Mouse (Mus musculus): ENCODE measurements around the gene Tmem144. TPM values are rescaled to one million over a fixed set of nuclear protein-coding genes. Genes with fewer than 3 reads are reported as not detected.

The Tmem144 gene
- polyA plus RNA-seq, 1 experiment from 2014 or later: 5.4 TPM

GRCm38 (mm10) chr3:79867121-79867709, 14.6 kb upstream of the Tmem144 start:
- Histone ChIP-seq H3K4me3 (ENCODE audit: low read length) (no peak overlapping the region), H3K9me3 (ENCODE audit: control insufficient read depth, low read length) (no peaks in the 10 kb centered on the region), H3K4me2 (replicated peaks; ENCODE audit: low read depth, low read length) (no peak overlapping the region), H3K27me3 (ENCODE audit: control insufficient read depth, insufficient read depth, low read length) (no peaks in the 10 kb centered on the region), H3K4me1 (ENCODE audit: control insufficient read depth, insufficient read depth, low read length) (no peaks in the 10 kb centered on the region), H3K27ac (ENCODE audit: low read depth, low read length) (no peak overlapping the region), H3K36me3 (ENCODE audit: control insufficient read depth, insufficient read depth, low read length) (no peaks in the 10 kb centered on the region), H3K9ac (ENCODE audit: low read depth, low read length) (no peak overlapping the region)
- ATAC-seq (ENCODE audit: low FRiP score, low TSS enrichment): no peak
- 79% methylated on average over 1 of the region's 1 CpGs for WGBS

DNA sequence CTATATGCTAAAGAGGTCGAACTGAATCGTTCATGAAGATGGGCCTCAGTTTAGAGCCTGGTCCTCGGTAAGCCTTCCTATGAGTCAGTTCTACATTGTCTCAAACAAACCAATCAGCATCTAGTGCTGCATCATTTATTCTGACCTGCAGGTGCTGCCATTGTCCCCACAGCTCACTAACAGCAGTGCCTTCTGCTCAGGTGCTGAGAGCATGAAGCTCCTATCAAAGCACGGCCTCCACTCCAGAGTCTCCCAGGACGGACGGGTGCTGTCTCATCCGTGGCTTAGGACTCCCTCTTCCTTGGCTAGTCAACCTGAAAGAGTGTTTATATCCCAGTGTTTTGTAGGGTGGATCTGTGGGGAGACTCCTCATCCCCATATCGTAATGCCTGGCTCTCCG, 14.0 kb upstream of the Tmem144 start:
- Histone ChIP-seq H3K4me1 (ENCODE audit: control insufficient read depth, insufficient read depth, low read length) (no peaks in the 10 kb centered on the region), H3K27me3 (ENCODE audit: control insufficient read depth, insufficient read depth, low read length) (no peaks in the 10 kb centered on the region), H3K36me3 (ENCODE audit: control insufficient read depth, insufficient read depth, low read length) (no peaks in the 10 kb centered on the region), H3K9ac (ENCODE audit: low read depth, low read length) (no peak overlapping the region), H3K9me3 (ENCODE audit: control insufficient read depth, low read length) (no peaks in the 10 kb centered on the region), H3K4me3 (ENCODE audit: low read length) (no peak overlapping the region), H3K4me2 (replicated peaks; ENCODE audit: low read depth, low read length) (no peak overlapping the region), H3K27ac (ENCODE audit: low read depth, low read length) (no peak overlapping the region)
- WGBS: 64% methylated on average over 9 of the region's 9 CpGs
- ATAC-seq (ENCODE audit: low FRiP score, low TSS enrichment): no peak

- 31% methylated on average over 3 of the region's 3 CpGs for WGBS
These were observed 13.5 kb upstream of the Tmem144 start for GRCm38 (mm10) chr3:79866089-79866488.

DNA sequence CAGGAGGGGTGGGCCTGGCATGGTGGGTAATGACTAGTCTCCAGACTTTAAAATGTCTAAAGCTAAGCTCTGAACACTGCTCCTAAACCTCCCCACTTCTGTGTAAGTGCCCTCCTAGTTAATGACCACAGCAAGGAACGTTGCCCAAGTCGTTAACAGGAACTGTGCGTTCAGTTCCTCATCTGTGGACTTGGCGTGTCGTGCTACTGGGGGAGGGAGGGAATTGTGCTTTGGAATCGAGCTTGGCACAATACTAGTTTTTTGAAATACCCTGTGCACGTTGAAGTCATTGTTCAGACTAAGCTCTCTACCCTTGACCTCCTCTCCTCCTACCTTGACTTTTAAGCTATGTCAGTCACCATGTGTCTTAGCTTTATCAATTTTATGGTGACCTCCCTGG, 12.3 kb upstream of the Tmem144 start:
- H3K4me1 ChIP-seq (ENCODE audit: control insufficient read depth, insufficient read depth, low read length): no peaks in the 10 kb centered on the region
- H3K9ac ChIP-seq (ENCODE audit: low read depth, low read length): no peak overlapping the region
- 54% methylated on average over 7 of the region's 7 CpGs for WGBS
- H3K4me3 ChIP-seq (ENCODE audit: low read length): no peak overlapping the region
- ATAC-seq (ENCODE audit: low FRiP score, low TSS enrichment): no peak
- no peak overlapping the region for H3K27ac ChIP-seq (ENCODE audit: low read depth, low read length)
- H3K27me3 ChIP-seq (ENCODE audit: control insufficient read depth, insufficient read depth, low read length): no peaks in the 10 kb centered on the region
- H3K9me3 ChIP-seq (ENCODE audit: control insufficient read depth, low read length): no peaks in the 10 kb centered on the region
- no peaks in the 10 kb centered on the region for H3K36me3 ChIP-seq (ENCODE audit: control insufficient read depth, insufficient read depth, low read length)
- H3K4me2 ChIP-seq (replicated peaks; ENCODE audit: low read depth, low read length): no peak overlapping the region

More at GRCm38 (mm10) chr3:79866089-79866488, 13.5 kb upstream of the Tmem144 start:
- Histone ChIP-seq H3K27ac (ENCODE audit: low read depth, low read length) (no peak overlapping the region), H3K4me3 (ENCODE audit: low read length) (no peak overlapping the region), H3K9ac (ENCODE audit: low read depth, low read length) (no peak overlapping the region), H3K4me2 (replicated peaks; ENCODE audit: low read depth, low read length) (no peak overlapping the region), H3K4me1 (ENCODE audit: control insufficient read depth, insufficient read depth, low read length) (no peaks in the 10 kb centered on the region), H3K36me3 (ENCODE audit: control insufficient read depth, insufficient read depth, low read length) (no peaks in the 10 kb centered on the region), H3K9me3 (ENCODE audit: control insufficient read depth, low read length) (no peaks in the 10 kb centered on the region), H3K27me3 (ENCODE audit: control insufficient read depth, insufficient read depth, low read length) (no peaks in the 10 kb centered on the region)
- ATAC-seq (ENCODE audit: low FRiP score, low TSS enrichment): peak; percentile 24; the same call in 1 of the 2 replicates

DNA sequence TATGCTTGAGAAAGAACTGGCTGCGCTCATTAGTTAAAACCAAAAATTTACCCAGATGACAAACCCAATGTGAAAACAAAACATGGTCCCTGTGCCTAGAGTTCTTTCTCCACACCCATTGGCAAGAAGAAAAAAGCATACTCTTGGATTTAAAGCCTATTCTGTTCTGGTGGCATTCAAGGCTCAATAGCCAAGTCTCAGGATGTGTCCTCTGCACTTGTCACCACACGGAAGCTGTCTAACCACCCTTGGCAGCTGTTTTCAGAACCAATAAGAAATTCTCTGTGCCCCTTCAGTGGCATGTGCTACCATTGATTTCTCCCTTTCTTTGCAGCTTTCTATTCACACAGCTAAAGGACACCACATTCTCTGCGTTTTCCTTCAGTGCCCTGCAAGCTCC, 5.6 kb upstream of the Tmem144 start:
- Histone ChIP-seq H3K36me3 (ENCODE audit: control insufficient read depth, insufficient read depth, low read length) (no peaks in the 10 kb centered on the region), H3K9ac (ENCODE audit: low read depth, low read length) (no peak overlapping the region), H3K4me1 (ENCODE audit: control insufficient read depth, insufficient read depth, low read length) (no peaks in the 10 kb centered on the region), H3K27ac (ENCODE audit: low read depth, low read length) (no peak overlapping the region), H3K4me3 (ENCODE audit: low read length) (no peak overlapping the region), H3K9me3 (ENCODE audit: control insufficient read depth, low read length) (no peaks in the 10 kb centered on the region), H3K4me2 (replicated peaks; ENCODE audit: low read depth, low read length) (no peak overlapping the region), H3K27me3 (ENCODE audit: control insufficient read depth, insufficient read depth, low read length) (no peaks in the 10 kb centered on the region)
- WGBS: 82% methylated on average over 3 of the region's 3 CpGs
- ATAC-seq (ENCODE audit: low FRiP score, low TSS enrichment): no peak

DNA sequence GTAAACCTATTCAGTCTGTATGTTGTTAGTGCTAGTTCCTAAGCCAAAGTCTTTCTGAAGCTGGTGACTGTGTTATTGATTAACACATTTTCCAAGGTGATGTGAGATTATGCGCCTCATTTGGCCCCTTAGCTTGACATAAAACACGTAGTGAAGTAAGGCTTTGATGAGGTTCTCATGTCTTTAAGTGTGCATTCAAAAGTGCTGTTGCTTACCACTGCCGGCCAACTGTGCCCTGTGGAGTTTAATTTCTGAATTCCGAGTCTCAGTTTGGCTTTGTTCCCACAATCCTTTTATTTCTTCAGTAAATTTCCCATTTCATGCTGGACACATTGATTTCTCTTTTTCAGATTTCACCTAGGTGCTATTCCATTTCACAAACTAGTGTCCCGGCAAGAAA, 5.2 kb upstream of the Tmem144 start:
- Histone ChIP-seq H3K9me3 (ENCODE audit: control insufficient read depth, low read length) (no peaks in the 10 kb centered on the region), H3K4me1 (ENCODE audit: control insufficient read depth, insufficient read depth, low read length) (no peaks in the 10 kb centered on the region), H3K36me3 (ENCODE audit: control insufficient read depth, insufficient read depth, low read length) (no peaks in the 10 kb centered on the region), H3K4me3 (ENCODE audit: low read length) (no peak overlapping the region), H3K9ac (ENCODE audit: low read depth, low read length) (no peak overlapping the region), H3K27me3 (ENCODE audit: control insufficient read depth, insufficient read depth, low read length) (no peaks in the 10 kb centered on the region), H3K4me2 (replicated peaks; ENCODE audit: low read depth, low read length) (no peak overlapping the region), H3K27ac (ENCODE audit: low read depth, low read length) (no peak overlapping the region)
- 66% methylated on average over 5 of the region's 5 CpGs for WGBS
- no peak for ATAC-seq (ENCODE audit: low FRiP score, low TSS enrichment)

DNA sequence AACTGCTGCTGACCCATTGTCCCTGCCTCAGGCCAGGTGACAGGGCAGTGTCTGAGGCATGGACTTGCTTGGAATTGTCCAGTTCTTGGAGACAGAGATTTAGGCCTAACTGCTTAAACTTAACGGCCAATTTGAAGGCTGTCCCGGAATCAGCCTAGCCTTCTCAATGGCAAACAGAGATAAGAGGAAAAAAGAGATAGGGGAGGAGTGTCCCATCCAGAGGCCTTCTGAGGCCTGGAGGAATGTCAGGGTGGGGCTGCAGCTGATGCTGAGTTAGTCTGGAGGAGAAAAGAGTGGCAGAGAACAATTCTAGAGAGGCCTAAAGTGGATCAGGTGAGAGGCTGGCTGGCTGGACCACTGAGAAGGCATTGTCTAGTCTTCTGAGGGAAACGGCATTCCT, 465 bp downstream of the Tmem144 start:
- Histone ChIP-seq H3K9ac (ENCODE audit: low read depth, low read length) (no peak overlapping the region), H3K36me3 (ENCODE audit: control insufficient read depth, insufficient read depth, low read length) (no peaks in the 10 kb centered on the region), H3K27me3 (ENCODE audit: control insufficient read depth, insufficient read depth, low read length) (no peaks in the 10 kb centered on the region), H3K4me2 (replicated peaks; ENCODE audit: low read depth, low read length) (no peak overlapping the region), H3K4me1 (ENCODE audit: control insufficient read depth, insufficient read depth, low read length) (no peaks in the 10 kb centered on the region), H3K4me3 (ENCODE audit: low read length) (no peak overlapping the region), H3K27ac (ENCODE audit: low read depth, low read length) (no peak overlapping the region), H3K9me3 (ENCODE audit: control insufficient read depth, low read length) (no peaks in the 10 kb centered on the region)
- no peak for ATAC-seq (ENCODE audit: low FRiP score, low TSS enrichment)
- 77% methylated on average over 3 of the region's 3 CpGs for WGBS

- Histone ChIP-seq H3K36me3 (ENCODE audit: control insufficient read depth, insufficient read depth, low read length) (no peaks in the 10 kb centered on the region), H3K27me3 (ENCODE audit: control insufficient read depth, insufficient read depth, low read length) (no peaks in the 10 kb centered on the region), H3K4me1 (ENCODE audit: control insufficient read depth, insufficient read depth, low read length) (no peaks in the 10 kb centered on the region), H3K27ac (ENCODE audit: low read depth, low read length) (no peak overlapping the region), H3K9me3 (ENCODE audit: control insufficient read depth, low read length) (no peaks in the 10 kb centered on the region), H3K9ac (ENCODE audit: low read depth, low read length) (no peak overlapping the region), H3K4me2 (replicated peaks; ENCODE audit: low read depth, low read length) (no peak overlapping the region), H3K4me3 (ENCODE audit: low read length) (no peak overlapping the region)
- ATAC-seq (ENCODE audit: low FRiP score, low TSS enrichment): no peak
- WGBS: 42% methylated on average over 6 of the region's 6 CpGs
These were observed 1.9 kb downstream of the Tmem144 start for GRCm38 (mm10) chr3:79850656-79851055.

DNA sequence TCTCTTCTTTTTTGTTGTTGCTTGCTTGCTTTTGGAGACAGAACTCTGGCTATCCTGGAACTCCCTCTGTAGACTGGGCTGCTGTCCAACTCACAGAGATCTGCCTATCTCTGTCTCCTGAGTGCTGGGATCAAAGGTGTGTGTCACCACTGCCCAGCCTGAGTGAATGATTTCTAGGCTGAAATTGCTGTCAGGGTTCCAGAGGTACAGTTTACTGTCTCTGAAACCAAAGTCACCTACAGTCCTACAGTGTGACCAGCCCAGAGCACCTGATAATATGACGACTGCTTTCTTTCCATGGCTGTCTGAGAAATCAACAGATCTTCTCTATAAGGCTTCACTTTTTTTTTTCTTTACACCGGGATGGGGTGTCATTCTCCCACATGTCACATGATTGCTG, 3.0 kb downstream of the Tmem144 start:
- ATAC-seq (ENCODE audit: low FRiP score, low TSS enrichment): no peak
- Histone ChIP-seq H3K4me3 (ENCODE audit: low read length) (no peak overlapping the region), H3K4me1 (ENCODE audit: control insufficient read depth, insufficient read depth, low read length) (no peaks in the 10 kb centered on the region), H3K27me3 (ENCODE audit: control insufficient read depth, insufficient read depth, low read length) (no peaks in the 10 kb centered on the region), H3K27ac (ENCODE audit: low read depth, low read length) (no peak overlapping the region), H3K4me2 (replicated peaks; ENCODE audit: low read depth, low read length) (no peak overlapping the region), H3K9me3 (ENCODE audit: control insufficient read depth, low read length) (no peaks in the 10 kb centered on the region), H3K9ac (ENCODE audit: low read depth, low read length) (no peak overlapping the region), H3K36me3 (ENCODE audit: control insufficient read depth, insufficient read depth, low read length) (no peaks in the 10 kb centered on the region)
- whole genome bisulfite sequencing: 80% methylated on average over 2 of the region's 2 CpGs
